Mouse (Mus musculus): ENCODE results near the gene Usp22. TPM values are rescaled to one million over a fixed set of nuclear protein-coding genes. Genes with fewer than 3 reads are reported as not detected.
"Not testable (repeated sequence)": the region's sequence is repeated elsewhere in the genome, so short reads cannot be mapped to it uniquely, and the experiment has no call there.

Usp22 gene
- polyA plus RNA-seq, 2 experiments from 2014 or later, result 11.3 to 13.1 TPM

GRCm38 (mm10) chr11:61142262-61142661 is 32.6 kb downstream of the Usp22 start:
- ATAC-seq, result peak; percentile 95

DNA sequence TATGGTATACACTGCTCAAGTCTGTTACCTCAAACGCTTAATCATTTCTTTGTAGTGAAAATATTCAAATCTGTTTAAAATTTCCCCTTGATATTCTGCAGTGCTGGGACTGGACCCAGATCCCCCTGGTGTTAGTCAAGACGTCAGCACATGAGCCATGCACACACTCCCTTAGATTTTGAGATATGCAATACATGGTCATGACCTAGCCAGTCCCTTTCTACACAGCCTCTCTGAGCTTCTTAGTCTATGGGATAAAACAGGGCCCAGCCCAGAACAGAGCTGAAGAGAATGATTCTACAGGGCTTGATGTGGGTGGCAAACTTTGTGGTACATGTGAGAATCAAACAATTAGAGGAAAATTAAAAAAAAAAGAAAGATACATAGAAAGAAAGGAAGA is 33.2 kb downstream of the Usp22 start:
- ATAC-seq, result no peak

GRCm38 (mm10) chr11:61132943-61133342 is 41.9 kb downstream of the Usp22 start:
- ATAC-seq, result no peak

GRCm38 (mm10) chr11:61130646-61131045 is 44.2 kb downstream of the Usp22 start:
- not testable (repeated sequence) for ATAC-seq

GRCm38 (mm10) chr11:61129305-61129704 is 45.5 kb downstream of the Usp22 start:
- no peak for ATAC-seq

DNA sequence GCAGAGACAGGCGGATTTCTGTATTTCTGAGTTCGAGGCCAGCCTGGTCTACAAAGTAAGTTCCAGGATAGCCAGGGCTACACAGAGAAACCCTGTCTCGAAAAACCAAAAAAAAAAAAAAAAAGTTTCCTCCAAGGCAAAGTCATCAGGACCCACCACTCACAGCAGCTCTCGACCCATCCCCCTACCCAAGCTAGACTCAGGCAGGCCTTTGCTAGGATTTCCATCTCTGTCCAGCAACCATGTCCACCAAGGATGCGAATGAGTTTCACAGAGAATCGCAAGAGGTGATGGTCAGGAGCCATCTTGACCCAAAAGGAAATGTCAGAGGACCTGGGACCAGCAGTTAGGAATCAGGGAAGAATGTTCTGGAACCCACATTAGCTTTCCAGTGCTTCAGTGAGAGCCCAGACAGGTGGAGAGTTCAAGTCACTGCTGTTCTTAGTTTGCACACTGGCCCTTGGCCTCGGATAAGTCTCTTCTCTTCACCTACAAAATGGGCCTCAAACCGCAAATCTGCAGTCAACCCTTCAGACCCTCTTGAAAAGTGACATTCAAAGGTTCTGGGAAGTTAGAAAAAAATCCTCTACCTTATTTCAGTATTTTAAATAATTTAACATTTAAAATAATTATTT is 47.3 kb downstream of the Usp22 start:
- no peak for ATAC-seq

GRCm38 (mm10) chr11:61126606-61127355 is 48.1 kb downstream of the Usp22 start, which contains the start of gene Tnfrsf13b:
Tnfrsf13b (plus strand) TSS chr11:61126755.
- no peak for ATAC-seq

DNA sequence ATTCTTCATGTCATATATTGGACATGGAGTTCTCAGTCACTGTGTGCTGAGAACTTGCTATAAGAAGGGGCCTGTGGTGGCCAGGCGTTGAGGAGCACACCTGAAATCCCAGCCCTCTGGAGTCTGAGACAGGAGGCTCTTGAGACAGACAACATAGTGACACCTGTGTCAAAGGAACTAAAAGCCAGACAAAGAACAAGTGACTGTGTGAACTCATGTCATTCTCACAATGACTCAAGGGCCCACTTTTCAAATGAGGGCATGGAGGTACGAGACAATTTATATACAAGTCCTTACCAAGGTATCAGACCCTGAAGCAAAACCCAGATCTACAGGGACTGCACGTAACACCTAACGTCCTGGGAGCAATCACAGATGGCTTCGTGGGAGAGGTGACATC is 48.9 kb downstream of the Usp22 start:
- no peak for ATAC-seq

- ATAC-seq, result no peak
Observed at GRCm38 (mm10) chr11:61123886-61124285, 51.0 kb downstream of the Usp22 start.

DNA sequence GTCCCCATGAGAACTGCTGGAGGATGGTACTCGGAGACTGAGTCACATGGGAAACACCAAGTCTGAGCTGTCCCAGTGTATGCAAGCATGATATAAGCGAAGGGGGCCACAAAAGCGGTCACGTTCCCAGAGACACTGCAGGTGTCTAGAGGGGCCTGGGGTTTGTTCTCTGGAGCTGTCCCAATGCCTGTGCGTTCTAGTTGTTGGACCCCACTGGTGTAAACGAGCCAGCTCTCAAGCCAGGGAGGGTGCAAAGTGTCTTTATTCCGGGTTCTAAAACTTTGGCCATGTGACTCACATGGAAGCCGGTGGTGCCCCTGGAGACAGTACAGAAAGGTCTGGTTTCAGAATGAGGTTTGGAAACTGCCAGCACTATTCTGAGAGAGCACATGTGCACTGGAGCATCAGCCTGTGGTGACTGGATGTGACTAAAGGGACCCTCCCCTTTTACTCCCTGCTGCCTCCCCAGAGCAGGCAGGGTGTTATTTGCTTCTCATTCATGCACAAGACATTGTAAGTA is 52.0 kb downstream of the Usp22 start:
- ATAC-seq, result no peak

GRCm38 (mm10) chr11:61122283-61122768 is 52.5 kb downstream of the Usp22 start:
- no peak for ATAC-seq

GRCm38 (mm10) chr11:61119996-61120583 is 54.8 kb downstream of the Usp22 start:
- no peak for ATAC-seq

GRCm38 (mm10) chr11:61116226-61116625 is 58.6 kb downstream of the Usp22 start:
- ATAC-seq, result no peak

DNA sequence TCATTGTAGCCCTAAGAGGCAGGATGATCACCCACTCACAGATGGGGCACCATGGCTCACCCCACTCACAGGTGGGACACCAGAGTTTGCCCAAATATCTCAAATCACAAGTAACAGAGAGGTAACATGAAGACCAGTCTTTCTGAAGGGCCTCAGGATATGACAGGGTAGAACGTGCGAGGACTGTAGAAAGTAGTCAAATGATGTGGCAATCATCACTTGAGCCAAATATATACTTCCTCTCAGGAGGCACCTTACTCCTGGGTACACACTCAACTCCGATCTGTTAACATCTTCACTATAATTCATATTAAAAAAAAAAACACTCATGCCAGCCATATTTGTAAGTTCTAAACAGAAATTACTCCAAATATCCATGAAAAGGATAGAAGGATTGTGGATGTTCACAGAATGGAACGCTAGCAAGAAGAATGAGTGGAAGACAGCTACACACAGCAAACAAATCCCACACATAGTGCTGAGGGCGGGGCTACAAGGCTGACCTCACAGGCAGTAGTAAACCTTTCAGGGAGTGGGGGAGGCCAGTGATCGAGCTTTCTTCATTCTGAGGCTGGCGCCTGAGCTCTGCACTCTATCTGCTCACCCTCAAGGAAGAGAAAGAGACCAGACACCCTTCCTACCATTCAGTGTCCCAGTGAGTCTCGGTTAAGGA is 62.4 kb downstream of the Usp22 start:
- no peak for ATAC-seq

DNA sequence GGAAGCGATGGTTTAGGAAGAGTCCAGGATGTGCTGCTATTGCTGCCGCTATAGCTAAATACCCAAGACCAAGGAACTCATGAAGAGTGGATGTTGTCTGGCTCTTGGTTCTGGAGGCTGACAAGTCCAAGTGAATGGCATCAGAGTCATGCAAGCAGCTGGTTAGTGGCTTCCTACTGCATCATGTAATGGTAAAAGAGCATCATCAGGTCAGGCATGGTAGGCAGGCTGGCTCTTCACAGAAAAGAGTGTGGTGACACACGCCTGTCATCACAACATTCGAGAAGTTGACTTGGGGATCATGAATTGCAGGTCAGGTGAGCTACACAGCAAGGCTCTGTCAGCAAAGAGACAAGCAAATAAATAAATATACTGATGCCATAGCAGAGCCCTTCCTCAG is 63.4 kb downstream of the Usp22 start:
- ATAC-seq, result no peak

DNA sequence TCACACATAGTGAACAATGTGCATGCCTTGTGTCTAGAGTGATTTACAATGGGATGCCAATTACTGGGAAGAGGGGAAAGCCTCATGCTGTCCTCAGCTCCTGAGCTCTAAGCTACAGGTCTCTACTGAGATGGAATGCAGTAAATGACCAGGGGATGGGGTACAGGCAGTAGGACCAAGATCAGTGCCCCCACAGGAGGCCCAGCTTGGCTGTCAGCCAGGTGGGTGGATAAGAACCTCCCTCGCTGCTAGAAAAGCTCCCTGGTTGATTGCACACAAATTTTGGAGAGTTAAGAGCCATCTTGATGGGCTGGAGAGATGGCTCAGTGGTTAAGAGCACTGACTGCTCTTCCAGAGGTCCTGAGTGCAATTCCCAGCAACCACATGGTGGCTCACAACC is 63.9 kb downstream of the Usp22 start:
- no peak for ATAC-seq

DNA sequence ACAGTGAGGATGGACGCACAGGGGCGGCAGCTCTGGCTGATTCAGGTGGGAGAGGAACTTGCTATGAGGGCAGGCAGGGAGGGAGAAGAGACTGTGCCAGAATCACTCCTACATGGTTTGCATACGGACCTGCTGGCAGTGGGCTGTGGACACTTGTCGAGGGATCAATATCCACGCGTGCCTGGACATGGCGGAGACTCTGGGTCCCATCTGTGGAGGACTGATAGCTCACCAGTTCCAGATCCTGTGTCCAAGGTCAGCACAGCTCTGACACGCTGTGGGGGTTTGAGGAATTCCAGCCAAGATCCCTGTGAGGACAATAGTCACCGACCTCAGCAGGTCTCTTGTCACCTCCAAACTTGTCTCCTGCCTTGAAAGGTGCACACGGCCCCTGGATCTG is 64.7 kb downstream of the Usp22 start:
- ATAC-seq, result no peak

DNA sequence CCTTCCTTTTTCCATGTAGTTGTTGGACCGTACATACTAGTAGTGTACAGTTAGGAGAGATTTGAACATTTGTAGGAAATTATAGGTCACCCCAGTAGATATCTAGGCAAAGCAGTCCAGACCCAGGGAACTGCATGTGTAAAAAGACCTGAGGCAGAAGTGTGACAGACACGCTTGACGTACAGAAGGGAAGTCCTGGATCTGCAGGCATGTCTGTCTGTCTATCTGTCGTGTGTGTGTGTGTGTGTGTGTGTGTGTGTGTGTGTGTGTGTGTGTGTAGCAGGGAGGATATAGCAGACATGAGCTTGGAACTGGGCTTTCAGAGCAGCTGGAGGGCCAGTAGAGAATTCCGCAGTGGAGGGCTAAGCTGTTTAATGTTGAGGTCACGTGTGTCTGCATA is 65.1 kb downstream of the Usp22 start:
- ATAC-seq, result no peak

DNA sequence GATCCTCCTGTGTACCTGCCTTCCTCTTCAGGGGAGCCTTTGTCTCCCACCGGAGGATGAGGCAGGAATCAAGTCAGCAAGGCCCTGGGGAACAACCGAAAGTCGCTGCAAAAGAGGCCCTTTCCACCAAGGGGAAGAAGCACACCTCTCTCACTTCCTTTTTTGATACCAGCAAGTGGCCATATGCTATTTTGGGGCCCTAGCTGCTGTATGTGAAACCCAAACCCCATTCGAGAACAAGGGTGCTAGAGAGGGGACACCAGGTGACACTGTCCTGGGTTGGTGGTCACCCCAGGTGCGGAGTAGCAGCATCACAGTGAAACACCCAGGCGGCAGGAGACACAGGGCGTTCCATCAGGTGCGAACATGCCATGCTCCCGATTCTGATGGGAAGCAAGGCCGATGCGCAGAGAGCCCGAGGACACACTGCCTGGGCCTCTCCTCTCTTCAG is 65.9 kb downstream of the Usp22 start:
- ATAC-seq, result no peak

DNA sequence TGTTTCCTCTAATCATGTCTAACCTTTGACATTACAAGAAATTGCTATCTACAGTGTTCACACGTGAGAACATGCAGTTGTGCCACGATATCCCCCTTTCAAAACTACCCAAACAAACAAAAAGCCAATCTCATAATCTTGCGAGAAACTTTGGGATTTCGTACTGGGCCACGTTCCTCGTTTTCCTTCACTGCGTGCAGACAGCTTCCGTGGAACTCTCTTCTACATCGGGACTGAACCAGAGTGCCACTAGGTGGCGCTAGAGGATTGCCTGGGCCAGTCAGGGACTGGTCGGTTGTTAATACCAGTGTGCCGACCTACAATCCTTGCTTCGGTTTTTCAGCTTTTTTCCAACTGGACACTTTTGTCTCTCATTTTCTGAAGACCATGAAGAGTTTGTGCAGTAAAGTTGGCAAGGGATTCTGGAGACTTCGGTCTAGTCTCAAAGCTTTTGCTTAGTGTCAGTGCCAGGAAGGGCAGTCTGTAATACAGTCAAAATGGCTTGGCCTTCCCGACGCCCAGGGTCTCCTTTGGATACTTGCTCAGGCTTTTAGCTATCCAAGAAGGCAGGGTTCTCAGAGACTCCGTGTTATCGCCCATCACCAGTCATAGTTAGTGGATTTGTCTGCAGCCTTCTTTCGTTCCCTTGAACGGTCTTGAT is 70.5 kb downstream of the Usp22 start:
- peak; percentile 72 for ATAC-seq

DNA sequence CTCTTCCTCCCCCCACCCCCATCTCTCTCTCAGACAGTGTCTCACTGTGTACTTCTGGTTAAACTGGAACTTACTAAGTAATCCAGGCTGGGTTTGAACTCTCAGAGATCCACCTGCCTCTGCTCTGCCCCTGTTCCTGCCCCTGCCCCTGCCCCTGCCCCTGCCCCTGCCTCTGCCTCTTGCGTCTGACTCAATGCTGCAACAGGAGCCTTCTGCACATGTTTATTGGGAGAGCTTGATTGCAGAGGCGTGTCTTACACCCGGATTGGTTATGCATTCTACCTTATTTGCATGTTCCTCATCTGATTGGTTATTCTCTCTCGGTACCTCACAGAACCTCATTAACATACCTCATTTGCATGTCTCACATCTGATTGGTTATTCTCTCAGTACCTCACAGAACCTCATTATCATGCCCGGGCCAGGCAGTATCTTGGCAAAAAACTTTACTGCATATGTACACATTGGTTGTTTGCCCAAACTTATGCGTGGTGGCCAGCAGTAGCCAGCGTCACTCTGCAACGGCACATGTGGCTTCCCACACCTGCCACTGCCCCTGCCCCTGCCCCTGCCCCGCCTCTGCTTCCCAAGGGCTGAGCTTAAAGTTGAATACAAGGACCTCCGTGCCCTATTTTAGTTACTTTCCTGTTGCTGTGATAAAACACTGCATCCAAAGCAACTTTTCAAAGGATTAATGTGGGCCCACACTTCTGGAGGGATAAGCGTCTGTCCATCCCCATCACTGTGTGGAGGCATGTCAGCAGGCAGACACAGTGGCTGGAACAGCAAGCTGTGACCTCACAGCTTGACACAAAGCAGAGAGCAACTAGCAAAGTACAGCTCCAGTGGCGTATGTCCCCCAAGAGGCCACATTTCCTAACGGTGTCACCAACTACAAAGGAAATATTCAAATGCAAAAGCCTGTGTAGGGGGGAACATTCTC is 72.2 kb downstream of the Usp22 start:
- no peak for ATAC-seq
